Mouse (Mus musculus) fibroblast of lung, adult 2 months (primary cell): ENCODE measurements around the gene Slc40a1.

Experiments
- DNase-seq: peaks from one replicate; pipeline ENCODE4 v3.0.0-alpha.2; 2011; ENCODE audit warnings: low read depth

Slc40a1 gene

GRCm38 (mm10) chr1:45883378-45883777, 42.9 kb downstream of the Slc40a1 start:
- no peak for DNase-seq

GRCm38 (mm10) chr1:45882076-45882475, 44.2 kb downstream of the Slc40a1 start:
- no peak for DNase-seq

GRCm38 (mm10) chr1:45881228-45881832, 45.0 kb downstream of the Slc40a1 start:
- no peak for DNase-seq

GRCm38 (mm10) chr1:45877463-45877862, 48.9 kb downstream of the Slc40a1 start:
- no peak for DNase-seq

GRCm38 (mm10) chr1:45876450-45877198, 49.7 kb downstream of the Slc40a1 start:
- no peak for DNase-seq

- no peak for DNase-seq
Measured at GRCm38 (mm10) chr1:45875640-45876039, 50.7 kb downstream of the Slc40a1 start.

- no peak for DNase-seq
Measured at GRCm38 (mm10) chr1:45873250-45873649, 53.1 kb downstream of the Slc40a1 start.

GRCm38 (mm10) chr1:45868479-45869137, 57.7 kb downstream of the Slc40a1 start:
- no peak for DNase-seq

- no peak for DNase-seq
Measured at GRCm38 (mm10) chr1:45868050-45868449, 58.3 kb downstream of the Slc40a1 start.

GRCm38 (mm10) chr1:45866288-45867018, 59.9 kb downstream of the Slc40a1 start:
- no peak for DNase-seq

- no peak for DNase-seq
Measured at GRCm38 (mm10) chr1:45865727-45866126, 60.6 kb downstream of the Slc40a1 start.

GRCm38 (mm10) chr1:45865316-45865715, 61.0 kb downstream of the Slc40a1 start:
- no peak for DNase-seq

GRCm38 (mm10) chr1:45864564-45865014, 61.7 kb downstream of the Slc40a1 start:
- peak; percentile 52 for DNase-seq

- no peak for DNase-seq
Measured at GRCm38 (mm10) chr1:45863641-45864040, 62.7 kb downstream of the Slc40a1 start.

GRCm38 (mm10) chr1:45861162-45861561, 65.2 kb downstream of the Slc40a1 start:
- DNase-seq = no peak

- DNase-seq = no peak
Measured at GRCm38 (mm10) chr1:45860349-45860748, 66.0 kb downstream of the Slc40a1 start.
